Mouse (Mus musculus) kidney, adult 18-20 months (tissue): ENCODE data around the gene Dpm1.
A peak's percentile ranks its signal among the peaks of the same experiment; 100 is the strongest.

Experiments used
- DNase-seq: peaks from one replicate; pipeline ENCODE4 v3.0.0; 2021

Gene Dpm1

DNA sequence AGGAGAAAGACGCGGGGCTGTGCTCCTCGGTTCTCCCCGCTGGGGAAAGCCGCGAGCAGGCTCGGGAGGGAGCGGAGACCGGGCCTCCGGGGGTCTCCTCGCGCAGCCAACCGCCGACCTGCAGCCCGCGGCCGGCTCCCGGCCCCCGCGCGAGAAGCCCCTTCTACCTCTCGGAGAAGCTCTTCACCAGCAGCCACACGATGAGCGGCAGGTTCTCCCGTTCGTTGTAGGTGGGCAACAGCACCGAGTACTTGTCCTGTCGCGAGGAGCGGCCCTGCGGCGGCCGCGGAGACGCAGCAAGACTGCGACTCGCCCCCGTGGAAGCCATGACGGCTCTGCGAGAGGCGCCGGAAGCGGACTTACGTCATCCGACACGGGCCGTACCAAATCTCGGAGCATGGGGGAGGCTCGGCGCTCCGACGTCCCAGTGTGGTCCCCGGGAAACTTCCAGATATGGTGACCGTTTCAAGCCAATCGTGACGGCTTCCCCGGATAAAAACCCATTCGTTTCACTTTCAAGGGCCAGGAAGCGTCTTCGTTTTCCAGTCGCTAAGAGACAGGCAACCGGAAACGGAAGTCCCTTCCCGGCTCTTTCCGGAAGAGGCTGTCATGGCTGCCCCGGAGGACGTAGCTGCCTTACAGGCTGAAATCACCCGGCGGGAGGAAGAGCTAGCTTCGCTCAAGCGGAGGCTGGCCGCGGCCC is at the start of gene Dpm1, which contains the start of the genes Gm20716 and Mocs3:
Dpm1 (minus strand) TSS at position 566 of the 703 bp plus-strand sequence.
Gm20716 (minus strand) TSS at position 339 of the 703 bp plus-strand sequence.
Mocs3 (plus strand) TSS at position 597 of the 703 bp plus-strand sequence.
- DNase-seq, result peak; percentile 94

- peak; percentile 70 for DNase-seq
Observed at GRCm38 (mm10) chr2:168274374-168274935, 44.1 kb upstream of the Dpm1 start.

GRCm38 (mm10) chr2:168273387-168273786 is 43.0 kb upstream of the Dpm1 start:
- no peak for DNase-seq

GRCm38 (mm10) chr2:168268033-168268432 is 37.6 kb upstream of the Dpm1 start:
- DNase-seq, result peak; percentile 22

DNA sequence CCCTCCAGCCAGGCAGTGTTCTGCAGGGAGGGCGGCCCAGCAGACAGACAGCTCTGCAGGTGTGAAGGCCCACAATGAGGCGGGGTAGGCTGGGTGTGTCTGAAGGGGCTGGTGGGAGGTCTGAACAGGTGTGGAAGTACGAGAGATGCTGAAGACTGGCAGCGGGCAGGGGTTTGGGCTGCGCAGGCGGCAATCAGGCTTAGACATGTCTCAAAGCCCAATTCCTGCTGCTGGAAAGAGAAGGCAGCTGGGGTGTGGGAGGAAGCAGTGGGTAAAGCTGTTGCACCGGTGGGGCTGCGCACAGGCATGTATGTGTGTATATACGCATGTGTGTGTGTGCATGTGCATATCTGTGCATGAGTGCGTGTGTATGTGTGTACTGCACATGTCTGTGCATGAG is 30.5 kb upstream of the Dpm1 start:
- DNase-seq, result no peak

DNA sequence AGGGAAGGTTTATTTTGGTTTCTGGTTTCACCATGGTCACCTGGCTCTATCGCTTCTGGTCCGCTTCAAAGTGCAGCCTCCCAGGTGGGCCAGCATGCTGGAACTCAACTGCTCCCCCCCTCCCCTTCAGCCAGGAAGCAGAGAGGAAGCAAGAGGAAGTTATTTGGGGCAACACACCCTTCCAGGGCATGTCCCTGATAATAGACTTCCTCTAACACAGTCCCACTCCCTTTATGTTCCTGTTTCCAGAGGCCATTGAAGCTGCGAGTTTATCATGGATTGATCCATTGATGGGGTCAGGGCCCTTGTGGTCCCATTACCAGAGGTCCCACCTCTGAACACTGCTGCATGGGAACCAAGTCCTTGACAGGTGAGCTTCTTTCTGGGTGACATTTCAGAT is 29.7 kb upstream of the Dpm1 start:
- DNase-seq, result no peak

- DNase-seq, result no peak
Observed at GRCm38 (mm10) chr2:168259046-168259445, 28.7 kb upstream of the Dpm1 start.

- no peak for DNase-seq
Observed at GRCm38 (mm10) chr2:168257188-168257587, 26.8 kb upstream of the Dpm1 start.

DNA sequence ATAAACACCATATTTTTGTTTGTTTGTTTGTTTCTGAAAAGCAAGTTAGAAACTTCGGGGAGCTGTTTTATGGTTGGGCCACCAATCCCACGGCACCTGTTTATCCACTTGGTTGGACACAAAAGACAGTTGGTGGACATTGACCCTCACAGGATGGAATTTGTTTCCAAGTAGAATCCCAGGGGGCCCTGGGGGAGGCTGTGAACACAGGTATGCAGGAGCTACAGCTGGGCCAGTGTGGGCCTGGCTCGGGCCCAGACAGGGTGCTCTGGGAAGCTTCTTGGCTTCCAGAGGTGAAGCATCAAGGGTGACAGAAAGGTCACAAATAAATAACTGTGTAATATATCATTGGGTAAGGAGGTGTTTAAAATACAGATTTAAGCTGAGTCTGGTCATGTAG is 26.1 kb upstream of the Dpm1 start:
- peak; percentile 46 for DNase-seq

DNA sequence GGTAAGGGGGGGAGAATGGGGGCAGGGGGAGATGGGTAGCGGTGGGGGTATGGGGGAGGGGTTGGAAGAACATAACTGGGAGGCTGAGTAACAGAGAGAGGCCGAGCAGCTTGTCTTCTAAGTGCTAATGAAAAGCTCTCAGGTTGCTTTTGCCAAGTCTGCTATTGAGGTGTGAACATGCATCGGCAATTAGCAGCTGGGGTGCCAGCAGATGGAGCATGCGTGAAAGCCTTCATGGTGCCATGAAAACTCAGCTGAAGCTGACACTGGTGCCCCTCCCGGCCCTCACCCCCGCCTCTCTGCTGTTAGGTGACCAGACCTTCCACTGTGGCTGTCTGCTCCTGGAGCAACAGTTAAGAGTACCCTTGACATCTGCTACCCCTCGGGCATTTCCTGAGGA is 23.4 kb upstream of the Dpm1 start:
- no peak for DNase-seq

GRCm38 (mm10) chr2:168252639-168253292 is 22.4 kb upstream of the Dpm1 start:
- no peak for DNase-seq

DNA sequence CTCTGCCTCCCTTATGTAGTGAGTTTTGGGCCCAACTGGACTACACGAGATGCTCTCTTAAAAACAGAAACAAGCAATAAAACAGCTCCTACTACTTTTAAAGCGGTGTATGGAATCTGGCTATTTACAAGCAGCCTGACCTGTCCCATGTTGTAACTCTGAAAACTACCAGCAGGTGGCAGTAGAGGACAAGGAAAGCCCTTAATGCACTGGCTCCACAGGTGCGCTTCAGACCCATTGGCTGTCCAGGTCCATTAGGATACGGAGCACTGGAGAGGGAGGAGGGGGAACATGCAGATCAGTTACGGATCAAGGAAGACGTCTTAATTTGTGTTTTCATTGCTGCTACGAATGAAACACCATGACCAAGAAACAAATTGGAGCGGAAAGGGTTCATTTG is 19.9 kb upstream of the Dpm1 start:
- DNase-seq, result peak; percentile 87

GRCm38 (mm10) chr2:168248856-168249245 is 18.5 kb upstream of the Dpm1 start:
- no peak for DNase-seq

- DNase-seq, result no peak
Observed at GRCm38 (mm10) chr2:168248167-168248855, 17.9 kb upstream of the Dpm1 start.

GRCm38 (mm10) chr2:168245571-168245970 is 15.2 kb upstream of the Dpm1 start:
- no peak for DNase-seq

DNA sequence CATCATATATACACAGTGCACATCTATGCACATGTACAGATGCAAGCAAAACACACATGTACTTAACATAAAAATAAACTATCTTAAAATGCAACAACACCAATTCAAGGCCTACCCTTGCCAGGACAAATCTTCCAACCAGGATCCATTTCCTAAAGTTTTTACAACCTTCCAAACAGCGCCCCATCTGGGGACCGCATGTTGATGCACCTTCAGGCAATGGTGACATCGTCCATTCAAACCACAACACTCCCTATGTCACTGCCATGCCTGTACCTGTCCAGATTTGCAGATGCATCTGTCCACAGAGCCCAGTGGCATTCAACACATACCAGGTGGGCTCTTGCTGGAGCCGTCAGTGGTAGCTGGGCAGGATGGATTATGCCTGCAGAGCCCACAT is 12.9 kb upstream of the Dpm1 start:
- no peak for DNase-seq

DNA sequence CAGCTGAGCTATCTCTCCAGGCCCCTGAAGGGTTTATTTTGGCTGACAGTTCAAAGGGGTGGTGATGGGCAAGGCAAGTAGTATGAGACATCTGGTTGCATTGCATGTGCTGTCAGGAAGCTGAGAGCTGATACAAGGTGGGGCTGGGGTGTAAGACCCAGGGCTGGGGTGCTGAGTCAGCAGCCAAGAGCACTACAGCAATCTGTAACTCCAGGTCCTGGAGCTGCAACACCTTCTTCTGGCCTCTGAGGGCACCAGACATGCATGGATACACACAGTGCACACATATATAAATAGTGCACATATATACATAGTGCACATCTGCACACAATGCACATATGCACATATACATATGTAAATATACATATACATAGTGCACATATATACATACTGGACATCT is 12.4 kb upstream of the Dpm1 start:
- no peak for DNase-seq

GRCm38 (mm10) chr2:168238335-168238734 is 7.9 kb upstream of the Dpm1 start:
- DNase-seq, result no peak

- DNase-seq, result no peak
Observed at GRCm38 (mm10) chr2:168233286-168233685, 2.9 kb upstream of the Dpm1 start.

- DNase-seq, result no peak
Observed at GRCm38 (mm10) chr2:168231471-168231829, 1.1 kb upstream of the Dpm1 start.

DNA sequence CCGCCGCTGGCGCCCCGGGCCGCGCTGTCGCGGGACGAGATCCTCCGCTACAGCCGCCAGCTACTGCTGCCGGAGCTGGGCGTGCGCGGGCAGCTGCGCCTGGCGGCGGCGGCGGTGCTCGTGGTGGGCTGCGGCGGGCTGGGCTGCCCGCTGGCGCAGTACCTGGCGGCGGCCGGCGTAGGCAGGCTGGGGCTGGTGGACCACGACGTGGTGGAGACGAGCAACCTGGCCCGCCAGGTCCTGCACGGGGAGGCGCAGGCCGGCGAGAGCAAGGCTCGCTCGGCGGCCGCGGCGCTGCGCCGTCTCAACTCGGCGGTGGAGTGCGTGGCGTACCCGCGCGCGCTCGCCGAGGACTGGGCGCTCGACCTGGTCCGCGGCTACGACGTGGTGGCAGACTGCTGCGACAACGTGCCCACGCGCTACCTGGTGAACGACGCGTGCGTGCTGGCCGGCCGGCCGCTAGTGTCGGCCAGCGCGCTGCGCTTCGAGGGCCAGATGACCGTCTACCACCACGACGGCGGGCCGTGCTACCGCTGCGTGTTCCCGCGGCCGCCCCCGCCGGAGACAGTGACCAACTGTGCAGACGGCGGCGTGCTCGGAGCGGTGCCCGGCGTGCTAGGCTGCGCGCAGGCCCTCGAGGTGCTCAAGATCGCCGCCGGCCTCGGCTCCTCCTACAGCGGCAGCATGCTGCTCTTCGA is 531 bp upstream of the Dpm1 start:
- DNase-seq, result peak; percentile 19

GRCm38 (mm10) chr2:168229116-168230025 is 1.0 kb downstream of the Dpm1 start:
- DNase-seq, result peak; percentile 61
